Mouse (Mus musculus): ENCODE measurements around the gene Scfd2.

DNA sequence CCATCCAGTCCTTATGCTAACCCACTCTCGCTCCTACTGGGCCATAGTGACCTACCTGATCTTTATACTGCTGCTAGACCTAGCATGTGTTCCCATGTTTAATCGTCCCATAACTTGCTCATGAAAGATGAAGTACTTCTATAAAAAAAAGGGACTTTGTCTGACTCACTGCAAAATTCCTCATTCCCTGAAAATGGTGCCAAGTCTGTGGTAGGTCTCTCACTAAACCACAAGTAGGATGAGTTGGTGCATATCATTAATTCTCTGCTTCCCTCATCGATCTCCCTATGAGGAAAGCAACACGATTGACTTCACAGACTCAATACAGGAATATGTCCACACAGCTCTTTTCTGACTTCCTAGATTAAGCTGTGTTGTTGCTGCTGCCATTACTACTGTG lies 46.9 kb downstream of the Scfd2 start:
- TF ChIP-seq CTCF (IDR thresholded peaks at IDR 0.05; ENCODE audit: low read depth, low read length) (no peak), POLR2A (IDR thresholded peaks at IDR 0.05; ENCODE audit: extremely low read depth, insufficient read depth, low read length) (no peak)

All from liver, adult 2 months (tissue).